Mouse (Mus musculus): Measurements from ENCODE around the gene Mdk. TPM values are rescaled to one million over a fixed set of nuclear protein-coding genes. Genes with fewer than 3 reads are reported as not detected.

The Mdk gene
- polyA plus RNA-seq, 1 experiment from 2014 or later: 128 TPM

DNA sequence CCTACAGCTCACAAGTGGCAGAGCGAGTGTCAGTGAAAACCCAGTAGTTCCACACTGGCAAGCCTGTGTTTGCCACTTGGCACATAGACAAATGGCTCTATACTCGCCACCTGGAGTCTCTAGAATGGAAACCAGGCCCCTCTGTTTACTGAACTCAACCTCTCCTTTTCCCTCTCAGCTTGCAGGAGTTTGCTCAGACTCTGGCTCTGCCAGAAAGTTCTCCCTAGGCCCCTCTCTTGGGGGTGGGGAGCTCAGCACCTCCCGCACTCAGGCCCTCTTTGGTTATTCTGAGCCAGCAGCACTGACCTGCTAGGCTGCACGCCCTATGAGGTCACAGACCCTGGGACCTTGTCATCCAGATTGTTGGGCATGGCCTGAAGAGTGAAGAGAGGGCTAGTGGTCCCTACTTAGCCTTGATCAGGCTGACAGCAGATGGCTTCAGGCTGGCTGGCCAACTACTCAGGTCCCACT lies 23.1 kb upstream of the Mdk start:
- Histone ChIP-seq H3K9ac (ENCODE audit: low read depth, low read length) (no peak overlapping the region), H3K27me3 (replicated peaks; ENCODE audit: control insufficient read depth, insufficient read depth, low read length) (no peaks in the 10 kb centered on the region), H3K4me3 (ENCODE audit: low read depth, low read length) (no peak overlapping the region), H3K36me3 (ENCODE audit: control insufficient read depth, insufficient read depth) (no peaks in the 10 kb centered on the region; the same call in 1 of the 2 replicates), H3K9me3 (ENCODE audit: control insufficient read depth) (no peaks in the 10 kb centered on the region), H3K4me2 (replicated peaks; ENCODE audit: low read depth) (no peak overlapping the region), H3K4me1 (replicated peaks; ENCODE audit: control insufficient read depth, insufficient read depth, low read length) (peaks cover 15% of the 10 kb centered on the region; the same call in 1 of the 2 replicates), H3K27ac (ENCODE audit: low read depth, low read length) (no peak overlapping the region)
- WGBS: 64% methylated on average over 4 of the region's 4 CpGs
- no peak for TF ChIP-seq CTCF (IDR thresholded peaks at IDR 0.05; ENCODE audit: low read depth)
- no peak for ATAC-seq

- Histone ChIP-seq H3K36me3 (ENCODE audit: control insufficient read depth, insufficient read depth) (no peaks in the 10 kb centered on the region; the same call in 1 of the 2 replicates), H3K9me3 (ENCODE audit: control insufficient read depth) (no peaks in the 10 kb centered on the region), H3K9ac (ENCODE audit: low read depth, low read length) (no peak overlapping the region), H3K4me2 (replicated peaks; ENCODE audit: low read depth) (0 out of 2 replicates have a peak overlapping the region, but pooled peaks have one; percentile 4), H3K27ac (ENCODE audit: low read depth, low read length) (no peak overlapping the region; the same call in 1 of the 2 replicates), H3K4me1 (replicated peaks; ENCODE audit: control insufficient read depth, insufficient read depth, low read length) (peaks cover 16% of the 10 kb centered on the region; the same call in 1 of the 2 replicates), H3K4me3 (ENCODE audit: low read depth, low read length) (no peak overlapping the region), H3K27me3 (replicated peaks; ENCODE audit: control insufficient read depth, insufficient read depth, low read length) (no peaks in the 10 kb centered on the region)
- 10% methylated on average over 5 of the region's 5 CpGs for WGBS
- peak; percentile 34; the same call in 1 of the 2 replicates for TF ChIP-seq CTCF (IDR thresholded peaks at IDR 0.05; ENCODE audit: low read depth)
- ATAC-seq: no peak
These were observed 21.7 kb upstream of the Mdk start for GRCm38 (mm10) chr2:91953825-91954224.

GRCm38 (mm10) chr2:91950275-91951085 lies 18.4 kb upstream of the Mdk start:
- 19% methylated on average over 15 of the region's 15 CpGs for WGBS
- H3K4me3 ChIP-seq (ENCODE audit: low read depth, low read length): no peak overlapping the region
- 0 out of 2 replicates have a peak overlapping the region, but pooled peaks have one; percentile 55 for H3K27ac ChIP-seq (ENCODE audit: low read depth, low read length)
- peaks cover 20% of the 10 kb centered on the region for H3K4me1 ChIP-seq (replicated peaks; ENCODE audit: control insufficient read depth, insufficient read depth, low read length)
- peak overlapping the region; percentile 48 for H3K4me2 ChIP-seq (replicated peaks; ENCODE audit: low read depth)
- TF ChIP-seq CTCF (IDR thresholded peaks at IDR 0.05; ENCODE audit: low read depth): no peak
- peaks cover 5% of the 10 kb centered on the region; the same call in 1 of the 2 replicates for H3K36me3 ChIP-seq (ENCODE audit: control insufficient read depth, insufficient read depth)
- H3K9me3 ChIP-seq (ENCODE audit: control insufficient read depth): no peaks in the 10 kb centered on the region
- peak overlapping the region; percentile 40; the same call in 1 of the 2 replicates for H3K9ac ChIP-seq (ENCODE audit: low read depth, low read length)
- ATAC-seq: no peak
- no peaks in the 10 kb centered on the region for H3K27me3 ChIP-seq (replicated peaks; ENCODE audit: control insufficient read depth, insufficient read depth, low read length)

DNA sequence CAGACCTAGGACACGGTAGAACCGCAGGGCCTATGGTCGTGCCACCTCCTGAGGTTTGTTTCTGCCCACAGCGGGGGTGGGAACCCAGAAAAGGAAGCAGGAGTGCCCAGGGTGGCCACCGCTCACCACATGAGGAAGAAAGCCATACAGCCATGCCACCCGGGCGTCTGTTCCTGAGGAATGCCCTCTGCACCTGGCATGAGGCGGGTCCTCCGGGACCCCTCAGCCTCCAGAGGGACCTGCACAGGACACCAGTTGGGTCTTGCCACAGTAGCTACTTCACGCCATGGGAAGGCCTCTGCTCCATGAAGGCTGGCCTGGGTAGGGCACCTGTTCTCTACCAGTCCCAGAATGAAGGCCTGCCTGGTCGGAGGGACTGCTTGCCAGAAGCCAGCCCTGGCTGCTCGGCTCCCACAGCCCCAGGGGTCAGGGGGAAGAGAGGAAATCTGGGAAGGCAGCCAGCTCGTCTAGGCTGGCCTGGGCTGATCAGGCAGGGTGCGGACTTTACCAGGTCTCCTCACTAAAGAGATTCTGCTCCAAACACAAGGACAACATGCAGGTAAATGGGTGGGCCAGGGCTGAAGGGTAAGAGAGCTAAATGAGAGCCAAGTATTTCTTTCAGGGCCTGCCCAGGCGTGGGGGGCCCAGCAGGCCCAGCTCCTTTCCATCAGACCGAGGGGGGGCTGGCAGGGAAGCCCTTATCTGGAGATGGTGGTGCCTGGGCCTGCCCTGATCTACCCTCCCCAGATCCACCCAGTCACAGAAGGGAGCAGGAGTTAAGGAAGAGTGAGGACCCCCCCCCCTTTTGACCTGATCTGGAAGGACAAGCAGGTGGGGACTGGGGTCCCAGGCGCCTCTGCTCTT lies 17.5 kb upstream of the Mdk start:
- no peak overlapping the region for H3K4me3 ChIP-seq (ENCODE audit: low read depth, low read length)
- H3K4me1 ChIP-seq (replicated peaks; ENCODE audit: control insufficient read depth, insufficient read depth, low read length): peaks cover 20% of the 10 kb centered on the region
- H3K36me3 ChIP-seq (ENCODE audit: control insufficient read depth, insufficient read depth): peaks cover 12% of the 10 kb centered on the region; the same call in 1 of the 2 replicates
- peak overlapping the region; percentile 40; the same call in 1 of the 2 replicates for H3K9ac ChIP-seq (ENCODE audit: low read depth, low read length)
- TF ChIP-seq CTCF (IDR thresholded peaks at IDR 0.05; ENCODE audit: low read depth): no peak
- ATAC-seq: 0 out of 2 replicates have a peak, but pooled peaks have one; percentile 5
- H3K27me3 ChIP-seq (replicated peaks; ENCODE audit: control insufficient read depth, insufficient read depth, low read length): no peaks in the 10 kb centered on the region
- H3K27ac ChIP-seq (ENCODE audit: low read depth, low read length): peak overlapping the region; percentile 55; the same call in 1 of the 2 replicates
- peak overlapping the region; percentile 48 for H3K4me2 ChIP-seq (replicated peaks; ENCODE audit: low read depth)
- no peaks in the 10 kb centered on the region for H3K9me3 ChIP-seq (ENCODE audit: control insufficient read depth)
- WGBS: 59% methylated on average over 17 of the region's 17 CpGs

- Histone ChIP-seq H3K4me1 (replicated peaks; ENCODE audit: control insufficient read depth, insufficient read depth, low read length) (peaks cover 20% of the 10 kb centered on the region), H3K9me3 (ENCODE audit: control insufficient read depth) (no peaks in the 10 kb centered on the region), H3K27me3 (replicated peaks; ENCODE audit: control insufficient read depth, insufficient read depth, low read length) (no peaks in the 10 kb centered on the region), H3K27ac (ENCODE audit: low read depth, low read length) (no peak overlapping the region), H3K36me3 (ENCODE audit: control insufficient read depth, insufficient read depth) (peaks cover 15% of the 10 kb centered on the region), H3K4me2 (replicated peaks; ENCODE audit: low read depth) (peak overlapping the region; percentile 48; the same call in 1 of the 2 replicates), H3K4me3 (ENCODE audit: low read depth, low read length) (no peak overlapping the region), H3K9ac (ENCODE audit: low read depth, low read length) (no peak overlapping the region)
- TF ChIP-seq CTCF (IDR thresholded peaks at IDR 0.05; ENCODE audit: low read depth): no peak
- ATAC-seq: no peak
- WGBS: 45% methylated on average over 3 of the region's 3 CpGs
These were observed 16.7 kb upstream of the Mdk start for GRCm38 (mm10) chr2:91948792-91949241.

All from intestine, postnatal 0 days (tissue).